Mouse (Mus musculus): Measurements from ENCODE around the gene Cyp3a11.

GRCm38 (mm10) chr5:145897271-145897670 is 17.5 kb upstream of the Cyp3a11 start:
- TF ChIP-seq POLR2A (IDR thresholded peaks at IDR 0.05; ENCODE audit: extremely low read depth, insufficient read depth, low read length) (no peak), CTCF (IDR thresholded peaks at IDR 0.05; ENCODE audit: low read depth, low read length) (no peak)
